Mouse (Mus musculus): Measurements from ENCODE around the gene Egf.

- TF ChIP-seq GATA1 (IDR thresholded peaks at IDR 0.05; ENCODE audit: borderline replicate concordance, low read length) (no peak), FLI1 (IDR thresholded peaks at IDR 0.05; ENCODE audit: low read length) (no peak)
These were observed 62.3 kb downstream of the Egf start for GRCm38 (mm10) chr3:129692816-129693215.

All from megakaryocyte, embryonic 14.5 days (primary cell).